Mouse (Mus musculus) spleen, adult 12 weeks (tissue): ENCODE measurements around the gene Mob1a.
A peak's percentile ranks its signal among the peaks of the same experiment; 100 is the strongest.

Source experiments
- DNase-seq: peaks from one replicate; pipeline ENCODE4 v3.0.0; 2022; ENCODE audit warnings: low spot score

The Mob1a gene

GRCm38 (mm10) chr6:83325525-83326393, at the start of gene Mob1a, which contains the start of gene Mthfd2:
Gene Mob1a, plus strand, starts transcription at chr6:83326016.
Gene Mthfd2, minus strand, starts transcription at chr6:83325908.
- DNase-seq: peak; percentile 95

GRCm38 (mm10) chr6:83277151-83277550, 48.7 kb upstream of the Mob1a start:
- no peak for DNase-seq

DNA sequence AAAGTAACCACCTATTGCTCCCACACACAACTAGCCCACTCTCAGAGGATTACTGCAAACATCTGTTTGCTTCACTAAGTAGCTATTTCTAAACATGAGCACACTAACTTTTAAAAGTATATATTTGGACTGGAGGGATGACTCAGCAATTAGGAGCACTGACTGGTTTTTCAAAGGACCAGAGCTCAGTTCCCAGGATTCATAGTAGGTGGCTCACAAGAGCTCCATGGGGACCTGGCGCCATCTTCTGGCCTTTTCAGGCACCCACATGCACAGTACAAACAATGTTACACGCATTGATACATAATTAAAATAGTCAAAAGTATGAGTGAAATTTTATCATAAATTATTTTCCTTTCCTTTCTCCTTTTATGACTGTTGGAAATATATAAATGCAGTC, 46.9 kb upstream of the Mob1a start:
- no peak for DNase-seq

DNA sequence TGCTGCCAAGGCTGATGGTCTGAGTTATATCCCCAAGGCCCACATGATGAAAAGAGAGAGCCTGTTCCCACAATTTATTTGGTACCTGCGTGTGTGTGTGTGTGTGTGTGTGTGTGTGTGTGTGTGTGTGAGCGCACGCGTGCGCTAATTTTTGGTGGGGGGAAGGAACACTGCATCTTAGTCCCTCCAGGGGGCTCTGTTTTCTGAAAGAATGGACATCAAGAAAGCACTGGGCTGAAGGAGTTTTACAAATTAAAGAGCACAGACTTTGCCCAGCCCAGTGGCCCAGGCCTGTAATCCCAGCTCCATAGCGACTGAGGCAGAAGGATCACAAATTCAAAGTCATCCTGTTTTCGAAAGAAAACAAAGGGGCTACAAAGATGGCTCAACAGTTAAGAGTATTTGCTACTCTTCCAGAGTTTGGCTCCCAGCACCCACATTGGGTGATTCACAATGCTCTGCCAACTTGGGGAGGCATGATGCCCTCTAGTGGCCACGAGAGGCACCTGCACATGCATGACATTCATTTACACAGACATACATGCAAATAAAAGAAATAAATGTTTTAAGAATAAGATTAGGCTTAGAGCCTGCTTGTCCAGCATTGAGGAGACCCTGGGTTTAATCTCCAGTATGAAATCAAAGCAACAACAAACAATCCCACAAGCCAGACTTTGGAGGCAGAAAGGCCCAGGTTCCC, 45.4 kb upstream of the Mob1a start:
- no peak for DNase-seq

GRCm38 (mm10) chr6:83300447-83301229, 25.2 kb upstream of the Mob1a start:
- no peak for DNase-seq

- no peak for DNase-seq
Measured at GRCm38 (mm10) chr6:83301294-83301693, 24.5 kb upstream of the Mob1a start.

DNA sequence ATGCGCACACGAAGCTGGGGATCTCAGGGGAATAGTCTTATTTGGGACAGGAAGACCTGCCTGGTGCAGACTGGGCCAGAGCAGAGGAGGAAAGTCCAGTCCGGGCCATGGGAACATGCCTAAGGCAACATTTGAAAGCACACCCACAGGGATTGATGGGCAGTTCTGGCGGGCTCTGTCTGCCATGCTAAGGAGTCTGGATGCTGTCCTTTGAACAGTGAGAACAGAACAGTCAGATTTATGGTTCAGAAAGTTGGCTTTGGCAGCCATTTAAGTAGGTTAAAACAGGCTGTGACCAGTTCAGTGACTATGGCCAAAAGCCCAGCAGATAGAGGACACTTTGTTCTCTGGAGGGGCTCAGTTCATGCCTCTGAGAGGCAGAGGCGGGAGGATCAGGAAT, 23.6 kb upstream of the Mob1a start:
- DNase-seq: no peak

- no peak for DNase-seq
Measured at GRCm38 (mm10) chr6:83309017-83309416, 16.8 kb upstream of the Mob1a start.

DNA sequence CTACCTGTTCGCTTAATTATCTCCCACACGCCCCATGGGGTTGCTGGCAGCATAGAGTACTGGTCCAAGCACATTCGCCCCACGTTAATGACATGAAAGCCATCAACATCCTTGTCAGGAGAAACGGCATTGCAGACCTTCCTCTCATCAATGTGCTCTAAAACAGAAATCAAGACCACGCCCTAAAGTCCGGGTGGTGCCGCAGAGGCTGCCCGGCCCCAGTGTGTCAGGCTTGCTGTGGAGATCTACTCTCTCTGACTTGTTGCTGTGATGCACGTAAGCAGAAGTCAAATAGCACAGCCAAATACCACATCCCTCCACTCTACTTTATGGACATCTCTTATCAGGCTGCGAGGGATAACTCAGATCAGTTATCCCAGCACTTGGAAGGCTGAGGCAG, 14.6 kb upstream of the Mob1a start:
- no peak for DNase-seq

DNA sequence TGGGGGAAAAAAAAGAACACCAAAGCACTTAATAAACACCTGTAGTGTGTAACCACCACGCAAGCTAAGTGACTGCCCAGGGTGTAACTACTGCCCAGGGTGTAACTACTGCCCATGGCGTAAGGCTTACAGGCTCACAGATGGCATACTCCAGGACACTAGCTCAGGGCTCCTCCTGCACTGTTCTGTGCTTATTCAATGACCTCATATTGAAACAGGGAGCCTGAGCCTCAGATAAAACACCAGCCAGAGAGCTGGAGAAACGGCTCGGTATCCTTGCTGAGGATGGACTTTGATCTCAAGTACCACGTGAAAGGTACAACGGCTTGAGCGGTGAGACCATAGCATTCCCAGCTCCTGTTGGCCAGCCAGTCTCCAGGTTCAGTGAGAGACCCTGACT, 13.8 kb upstream of the Mob1a start:
- DNase-seq: no peak

DNA sequence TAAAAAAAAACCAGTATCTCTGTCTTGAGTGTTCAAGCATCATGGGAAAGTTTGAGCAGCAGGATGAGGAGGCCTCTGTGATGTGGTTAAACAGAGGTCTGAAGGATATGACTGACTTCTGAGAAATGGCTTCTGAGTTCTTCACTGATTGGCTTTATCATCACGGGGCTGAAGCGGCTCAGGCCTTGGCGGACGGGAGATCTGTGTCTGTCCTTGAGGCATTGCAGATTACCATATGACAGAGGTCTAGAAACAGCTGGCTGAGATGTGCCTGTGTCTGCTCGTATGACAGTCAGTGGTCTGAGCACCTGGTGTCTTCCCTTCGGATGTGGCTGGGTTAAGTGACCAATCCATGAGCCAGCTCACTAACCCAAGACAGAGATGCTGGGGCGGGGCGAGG, 13.3 kb upstream of the Mob1a start:
- no peak for DNase-seq

GRCm38 (mm10) chr6:83315293-83315692, 10.5 kb upstream of the Mob1a start:
- no peak for DNase-seq

DNA sequence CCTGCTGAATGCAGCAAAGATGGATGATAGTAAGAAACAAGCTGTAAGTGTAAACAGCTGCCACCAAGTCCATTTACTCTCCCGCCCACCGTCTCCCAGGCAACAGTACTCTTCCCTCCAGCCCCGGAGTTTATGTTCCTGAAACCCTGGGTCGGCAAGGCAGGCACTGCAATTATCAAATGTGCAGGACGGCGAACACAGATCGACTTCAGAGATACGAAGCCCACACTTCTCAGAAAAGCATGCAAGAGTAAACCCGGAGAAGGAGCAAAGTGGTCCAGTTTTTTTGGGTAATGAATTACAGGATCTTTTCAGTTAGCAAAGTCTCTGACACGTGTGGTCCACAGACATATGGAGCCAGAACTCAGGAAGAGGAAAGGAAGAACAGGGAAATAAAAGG, 9.8 kb upstream of the Mob1a start:
- DNase-seq: peak; percentile 19

DNA sequence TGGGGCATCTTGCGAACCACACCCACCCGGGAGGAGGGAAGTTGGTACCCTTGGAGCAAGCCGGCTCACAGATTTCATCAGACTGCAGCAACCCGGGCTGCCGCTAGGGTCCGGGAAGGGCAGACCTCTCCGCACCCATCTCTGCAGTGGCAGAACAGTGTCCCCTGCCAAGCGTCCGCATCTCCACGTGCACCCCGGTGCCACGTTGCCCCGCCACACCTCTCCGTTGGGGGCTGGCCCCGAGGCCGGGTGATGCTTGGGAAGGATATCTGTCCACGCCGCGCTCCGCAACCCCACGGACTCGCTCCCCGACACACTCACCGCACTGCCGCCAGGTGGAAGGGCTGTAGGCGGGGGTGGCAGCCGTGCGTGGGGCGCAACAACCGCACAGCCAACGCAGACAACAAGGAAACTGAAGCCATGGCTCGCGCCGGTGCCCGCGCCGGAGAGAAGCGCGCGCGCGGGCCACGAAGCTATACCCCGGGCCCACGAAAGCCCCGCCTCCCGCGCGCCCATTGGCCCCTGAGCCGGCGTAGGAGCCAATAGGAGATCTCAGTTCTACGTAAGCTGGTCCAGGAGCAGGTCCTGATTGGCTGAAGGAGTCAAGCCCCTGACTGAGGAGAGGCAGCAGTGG, 8.6 kb upstream of the Mob1a start:
- peak; percentile 81 for DNase-seq

DNA sequence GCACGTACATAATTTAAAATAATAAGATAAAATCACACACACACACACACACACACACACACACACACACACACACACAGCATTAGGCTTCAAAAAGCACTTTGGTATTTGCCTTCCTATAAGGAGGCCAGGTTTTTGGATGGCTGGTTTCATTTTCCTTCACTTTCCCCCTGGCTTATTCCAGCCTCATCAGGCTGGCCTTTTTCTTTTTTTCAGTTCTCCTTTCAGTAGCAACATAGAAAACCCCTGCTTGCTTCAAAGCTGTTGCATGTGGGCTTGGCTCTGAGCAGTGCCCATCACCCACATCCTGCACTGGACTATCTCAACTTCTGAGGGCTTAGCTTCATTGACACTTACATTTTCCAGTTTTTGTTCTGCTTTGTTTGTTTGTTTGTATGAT, 3.9 kb upstream of the Mob1a start:
- DNase-seq: no peak

DNA sequence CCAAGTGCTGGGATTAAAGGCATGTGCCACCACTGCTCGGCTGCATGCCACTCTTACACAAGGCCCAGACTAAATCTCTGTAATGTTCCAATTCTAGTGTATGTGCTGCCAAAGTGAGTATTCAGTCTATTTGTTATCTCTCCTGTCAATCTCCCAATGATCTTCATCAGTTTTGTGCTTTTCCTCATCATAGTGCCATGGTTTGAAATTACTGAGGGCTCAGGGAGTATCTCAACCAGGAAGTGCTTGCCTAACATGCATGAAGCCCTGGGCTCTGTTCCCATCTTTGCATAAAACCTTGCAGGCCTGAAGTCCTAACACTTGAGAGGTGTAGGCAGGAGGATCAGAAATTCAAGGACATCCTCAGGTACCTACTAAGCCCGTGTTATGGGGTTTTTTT, 3.0 kb upstream of the Mob1a start:
- no peak for DNase-seq

DNA sequence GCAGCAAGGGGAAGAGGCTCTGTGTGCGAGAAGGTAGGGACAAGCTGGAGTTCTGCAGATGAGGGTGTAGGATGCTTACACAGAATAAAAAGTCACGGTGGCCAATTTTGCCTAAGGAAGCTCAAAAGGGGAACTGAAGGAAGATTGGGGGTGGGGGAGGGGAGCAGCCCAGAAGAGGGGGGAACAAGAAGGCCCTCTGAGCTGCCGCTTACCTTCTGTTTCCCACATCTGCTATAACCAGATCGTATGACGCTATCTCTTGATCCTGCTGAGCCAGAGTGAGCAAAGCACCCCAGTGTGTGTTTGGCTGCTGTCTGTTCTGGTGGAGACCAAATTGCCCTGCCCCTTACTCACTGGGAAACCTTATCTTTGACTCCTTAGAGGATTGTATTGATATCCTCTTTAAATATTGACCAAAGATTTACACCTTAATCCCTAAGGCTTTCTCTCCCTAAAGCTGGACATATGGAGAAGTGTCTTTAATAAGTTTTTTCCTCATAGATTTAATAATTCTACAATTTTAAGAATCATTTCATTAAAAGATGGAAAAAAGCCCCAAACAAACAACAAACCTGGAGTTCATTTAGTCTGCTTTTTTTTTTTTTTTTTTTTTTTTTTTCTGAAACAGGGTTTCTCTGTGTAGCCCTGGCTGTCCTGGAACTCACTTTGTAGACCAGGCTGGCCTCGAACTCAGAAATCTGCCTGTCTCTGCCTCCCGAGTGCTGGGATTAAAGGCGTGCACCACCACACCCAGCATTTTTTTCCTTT, 2.0 kb upstream of the Mob1a start:
- DNase-seq: no peak

DNA sequence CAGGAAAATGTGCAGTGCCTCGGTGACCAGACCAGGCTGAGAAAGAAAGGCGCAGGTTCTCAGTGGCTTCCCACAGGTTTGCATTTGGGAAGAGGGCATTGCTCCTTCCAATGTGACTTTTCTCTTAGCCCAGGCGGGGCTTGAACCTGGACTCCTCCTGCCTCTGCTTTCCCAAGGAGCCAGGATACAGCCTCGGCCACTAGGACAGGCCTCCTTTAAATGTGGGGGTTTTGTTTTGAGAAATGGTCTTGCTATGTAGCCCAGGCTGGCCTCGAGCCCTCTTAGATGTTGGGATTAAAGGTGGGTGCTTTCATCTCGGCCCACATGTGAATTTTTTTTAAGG, 549 bp downstream of the Mob1a start:
- DNase-seq: no peak

GRCm38 (mm10) chr6:83326761-83327160, 945 bp downstream of the Mob1a start:
- DNase-seq: no peak

DNA sequence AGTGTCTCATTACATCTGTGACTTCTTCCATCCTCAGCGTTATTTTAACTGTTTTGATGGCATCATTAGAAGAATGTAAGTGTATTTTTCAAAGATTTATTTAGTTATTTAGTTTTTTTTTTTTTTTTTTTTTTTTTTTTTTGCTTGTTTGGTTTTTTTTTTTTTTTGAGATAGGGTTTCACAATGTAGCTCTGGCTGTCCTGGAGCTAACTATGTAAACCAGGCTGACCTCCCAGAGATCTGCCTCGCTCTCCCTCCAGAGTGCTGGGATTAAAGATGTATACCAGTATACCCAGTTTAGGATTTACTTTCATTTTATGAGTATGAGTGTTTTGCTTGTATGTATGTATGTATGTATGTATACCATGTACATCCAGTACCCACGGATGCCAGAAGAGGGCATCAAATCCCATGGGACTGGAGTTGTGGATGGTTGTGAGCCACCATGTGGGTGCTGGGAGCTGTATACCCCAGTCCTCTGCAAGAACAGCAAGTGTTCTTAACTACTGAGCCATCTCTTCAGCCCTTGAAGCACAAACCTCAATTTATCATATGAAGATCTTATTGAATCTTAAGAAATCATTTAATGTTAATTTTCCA, 1.9 kb downstream of the Mob1a start:
- DNase-seq: no peak

DNA sequence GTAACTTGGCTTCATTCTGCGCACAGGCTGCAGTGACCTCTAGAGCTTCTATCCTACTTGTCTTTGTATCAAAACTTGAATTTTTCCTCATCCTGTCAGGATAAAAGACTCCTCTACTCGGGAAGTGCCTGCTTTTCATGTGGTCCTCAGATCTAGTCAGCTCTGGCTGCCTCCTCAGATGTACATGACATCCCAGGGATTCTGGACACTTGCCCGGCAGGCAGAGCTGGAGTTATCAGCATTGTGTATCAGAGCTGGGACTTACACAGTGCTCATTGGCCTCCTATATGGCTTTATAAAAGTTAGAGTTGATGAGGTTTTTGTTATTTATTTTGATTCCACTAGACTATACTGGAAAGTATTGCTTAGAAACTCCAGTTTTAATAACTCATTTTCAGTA, 15.6 kb downstream of the Mob1a start:
- no peak for DNase-seq
